ENCODE assay signal across 25 mouse cellular contexts in genomic region chr17:41248406-41248805, GRCm38 (mm10).
"Had no signal": no experiment of that assay in that cellular context is flagged by ENCODE, and none has a peak within 500 bp of the region (broad histone marks: within the 10 kb centered on the region; RNA-seq: fewer than 3 reads in every experiment).

No protein-coding gene starts in this region.

- H3K9ac ChIP-seq: heart, embryonic 12.5 days; hindbrain, embryonic 12.5 days; hindbrain, embryonic 15.5 days; intestine, embryonic 15.5 days; limb, embryonic 12.5 days had no signal

- H3K4me1 ChIP-seq: heart, embryonic 10.5 days; heart, embryonic 12.5 days; hindbrain, embryonic 10.5 days; hindbrain, embryonic 12.5 days; hindbrain, embryonic 15.5 days; intestine, embryonic 15.5 days; limb, embryonic 10.5 days; limb, embryonic 12.5 days had no signal

- DNase-seq: gastrocnemius, adult 2 months; gastrocnemius, postnatal 10 days; gastrocnemius, postnatal 25 days; heart, adult 18-20 months; heart, postnatal 10 days; heart, postnatal 4 days; kidney, adult 18-20 months; kidney, adult 8-10 months; kidney, postnatal 10 days; kidney, postnatal 25 days; kidney, postnatal 4 days; liver had no signal

- H3K27ac ChIP-seq: gastrocnemius, adult 2 months; heart, embryonic 10.5 days; hindbrain, embryonic 10.5 days; hindbrain, embryonic 12.5 days; hindbrain, embryonic 15.5 days; intestine, embryonic 15.5 days; layer of hippocampus, adult 2 months; left cerebral cortex, adult 2 months; limb, embryonic 10.5 days; limb, embryonic 12.5 days had no signal

- H3K36me3 ChIP-seq: heart, embryonic 10.5 days; heart, embryonic 12.5 days; hindbrain, embryonic 10.5 days; hindbrain, embryonic 12.5 days; hindbrain, embryonic 15.5 days; intestine, embryonic 15.5 days; limb, embryonic 10.5 days; limb, embryonic 12.5 days had no signal

- H3K4me3 ChIP-seq: gastrocnemius, adult 2 months; heart, embryonic 10.5 days; heart, embryonic 12.5 days; hindbrain, embryonic 10.5 days; hindbrain, embryonic 12.5 days; hindbrain, embryonic 15.5 days; intestine, embryonic 15.5 days; layer of hippocampus, adult 2 months; left cerebral cortex, adult 2 months; limb, embryonic 10.5 days; limb, embryonic 12.5 days had no signal

- H3K4me2 ChIP-seq: heart, embryonic 12.5 days; hindbrain, embryonic 12.5 days; hindbrain, embryonic 15.5 days; intestine, embryonic 15.5 days; limb, embryonic 12.5 days; liver, embryonic 11.5 days had no signal

- H3K9me3 ChIP-seq: heart, embryonic 10.5 days; heart, embryonic 12.5 days; hindbrain, embryonic 10.5 days; hindbrain, embryonic 12.5 days; hindbrain, embryonic 15.5 days; intestine, embryonic 15.5 days; limb, embryonic 10.5 days; limb, embryonic 12.5 days had no signal

- ATAC-seq: inflammation-experienced regulatory T-cells, adult 6 months; intestine, embryonic 15.5 days; intestine, postnatal 0 days had no signal

- H3K27me3 ChIP-seq: heart, embryonic 12.5 days; hindbrain, embryonic 12.5 days; hindbrain, embryonic 15.5 days; intestine, embryonic 15.5 days; limb, embryonic 12.5 days had no signal
